Mouse (Mus musculus) splenic B cell, adult 2 months (primary cell): ENCODE measurements around the gene Cd8a.

Experiments
- DNase-seq: peaks from one replicate; pipeline ENCODE4 v3.0.0-alpha.2; 2011; ENCODE audit warnings: low read depth, low spot score
- H3K27me3 ChIP-seq: 2 replicates; pipeline ENCODE4 v1.6.1; 2012; ENCODE audit warnings: mild to moderate bottlenecking, low read length, moderate library complexity, mixed read lengths; ENCODE audit not compliant: control insufficient read depth, poor library complexity, insufficient read depth, severe bottlenecking
- H3K36me3 ChIP-seq: 2 replicates; pipeline ENCODE4 v1.6.1; 2012; ENCODE audit warnings: mild to moderate bottlenecking, low read length, moderate library complexity, mixed read lengths; ENCODE audit not compliant: control insufficient read depth, poor library complexity, insufficient read depth, severe bottlenecking

Gene Cd8a

DNA sequence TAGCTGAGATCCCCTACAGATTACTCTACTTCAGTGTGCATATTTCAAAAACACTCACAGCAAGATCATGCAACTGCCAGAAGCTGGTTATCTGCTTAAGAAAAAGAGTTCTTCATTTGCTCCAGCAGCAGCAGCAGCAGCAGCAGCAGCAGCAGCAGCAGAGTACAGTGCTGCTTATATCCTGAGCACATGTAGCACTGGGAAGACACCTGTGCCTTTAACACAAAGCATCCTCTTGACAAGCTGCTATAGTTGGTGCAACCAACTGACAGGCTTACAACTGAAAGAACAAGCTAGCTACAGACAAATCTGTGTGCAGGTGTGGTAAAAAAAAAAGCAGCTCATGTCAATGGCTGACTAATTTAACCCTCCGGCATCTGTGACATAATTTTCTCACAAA is 22.8 kb downstream of the Cd8a start:
- H3K36me3 ChIP-seq = peaks cover 8% of the 10 kb centered on the region; the same call in 1 of the 2 replicates
- DNase-seq = no peak
- no peaks in the 10 kb centered on the region for H3K27me3 ChIP-seq

- no peak for DNase-seq
- Histone ChIP-seq H3K27me3 (no peaks in the 10 kb centered on the region), H3K36me3 (peaks cover 8% of the 10 kb centered on the region; the same call in 1 of the 2 replicates)
Observed at GRCm38 (mm10) chr6:71396761-71397160, 23.5 kb downstream of the Cd8a start.

GRCm38 (mm10) chr6:71398829-71399609 is 25.8 kb downstream of the Cd8a start:
- H3K36me3 ChIP-seq = peaks cover 3% of the 10 kb centered on the region; the same call in 1 of the 2 replicates
- H3K27me3 ChIP-seq = no peaks in the 10 kb centered on the region
- DNase-seq = peak; percentile 61

- Histone ChIP-seq H3K27me3 (no peaks in the 10 kb centered on the region), H3K36me3 (0 out of 2 replicates have a peak, but pooled peaks cover 2% of the 10 kb centered on the region)
- DNase-seq = no peak
Observed at GRCm38 (mm10) chr6:71414624-71415023, 41.4 kb downstream of the Cd8a start.

- H3K36me3 ChIP-seq = 0 out of 2 replicates have a peak, but pooled peaks cover 2% of the 10 kb centered on the region
- peak; percentile 6 for DNase-seq
- H3K27me3 ChIP-seq = no peaks in the 10 kb centered on the region
Observed at GRCm38 (mm10) chr6:71415446-71415845, 42.2 kb downstream of the Cd8a start.

DNA sequence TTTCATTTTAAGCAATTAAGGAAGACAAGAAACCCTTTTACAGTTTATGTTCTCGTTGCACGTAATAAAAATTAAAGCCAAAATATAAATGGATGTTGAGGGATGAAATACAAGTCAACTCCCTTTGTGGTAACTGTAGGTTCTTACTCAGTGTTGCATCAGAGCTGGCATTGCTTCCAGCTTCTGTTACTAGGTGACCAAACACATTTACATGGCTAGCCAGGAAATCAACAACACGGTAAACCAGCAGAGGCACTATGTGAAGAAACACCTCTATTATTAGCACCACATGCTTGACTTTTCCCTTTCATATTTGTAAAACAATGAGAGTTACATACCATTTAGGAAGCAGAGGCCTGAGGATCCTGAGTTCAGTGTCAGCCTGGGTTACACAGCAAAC is 45.6 kb downstream of the Cd8a start:
- H3K36me3 ChIP-seq = no peaks in the 10 kb centered on the region
- no peak for DNase-seq
- H3K27me3 ChIP-seq = no peaks in the 10 kb centered on the region

GRCm38 (mm10) chr6:71420848-71421247 is 47.6 kb downstream of the Cd8a start:
- Histone ChIP-seq H3K27me3 (no peaks in the 10 kb centered on the region), H3K36me3 (peaks cover 2% of the 10 kb centered on the region)
- no peak for DNase-seq

DNA sequence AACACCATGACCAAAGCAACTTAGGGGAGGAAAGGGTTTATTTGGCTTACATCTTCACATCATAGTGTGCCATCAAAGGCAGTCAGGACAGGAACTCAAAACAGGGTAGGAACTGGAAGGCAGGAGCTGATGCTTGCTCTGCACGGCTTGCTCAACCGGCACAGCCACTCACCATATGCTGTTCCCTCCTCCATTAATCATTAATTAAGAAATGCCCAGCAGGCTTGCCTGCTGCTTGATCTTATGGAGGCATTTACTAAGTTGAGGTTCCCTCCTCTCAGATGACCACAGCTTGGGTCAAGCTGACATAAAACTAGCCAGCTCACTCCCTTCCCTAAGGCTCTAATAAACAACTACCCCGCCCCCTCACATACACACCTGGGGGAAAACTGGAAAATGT is 48.9 kb downstream of the Cd8a start:
- H3K27me3 ChIP-seq = no peaks in the 10 kb centered on the region
- no peak for DNase-seq
- H3K36me3 ChIP-seq = peaks cover 2% of the 10 kb centered on the region

GRCm38 (mm10) chr6:71423116-71423515 is 49.9 kb downstream of the Cd8a start:
- Histone ChIP-seq H3K27me3 (no peaks in the 10 kb centered on the region), H3K36me3 (peaks cover 7% of the 10 kb centered on the region)
- DNase-seq = peak; percentile 41

- H3K27me3 ChIP-seq = no peaks in the 10 kb centered on the region
- no peak for DNase-seq
- peaks cover 9% of the 10 kb centered on the region for H3K36me3 ChIP-seq
Observed at GRCm38 (mm10) chr6:71425681-71426080, 52.5 kb downstream of the Cd8a start.

DNA sequence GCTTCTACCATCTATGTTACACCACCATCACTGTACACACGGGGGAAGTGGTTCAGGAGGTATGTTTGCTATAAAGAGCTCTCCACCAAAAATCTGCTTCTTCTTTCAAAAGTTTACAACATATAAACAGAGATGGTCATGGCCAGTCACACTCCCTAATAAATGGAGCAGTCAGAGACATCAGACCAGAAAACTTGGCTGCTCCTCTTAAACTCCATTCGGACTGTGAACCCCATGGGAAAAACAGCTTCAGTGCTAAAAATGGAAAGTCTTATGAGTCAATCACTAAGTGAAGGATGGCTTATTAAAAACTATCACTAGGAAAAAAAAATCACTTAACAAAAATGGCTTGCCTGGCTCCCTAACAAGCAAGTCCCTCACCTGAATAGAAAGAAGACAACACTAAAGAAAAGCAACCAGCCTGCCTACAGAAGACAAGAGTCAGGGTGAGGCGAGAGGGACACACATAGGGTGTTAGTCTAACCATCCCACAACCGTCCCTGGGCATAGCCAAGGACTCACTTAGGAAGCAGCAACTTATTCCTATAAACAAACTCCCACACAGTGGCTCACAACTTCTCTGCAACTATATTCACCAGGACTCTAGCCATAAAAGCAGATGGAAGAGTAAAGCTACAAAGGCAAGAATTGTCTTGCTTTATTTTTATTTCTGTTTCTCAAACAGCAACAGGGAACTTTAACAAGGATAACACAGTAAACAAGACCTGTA is 54.9 kb downstream of the Cd8a start:
- no peak for DNase-seq
- Histone ChIP-seq H3K27me3 (no peaks in the 10 kb centered on the region), H3K36me3 (peaks cover 9% of the 10 kb centered on the region)
